Mouse (Mus musculus) kidney, postnatal 36 days (tissue): ENCODE results near the gene Dock1.

Experiments
- DNase-seq, 2 experiments: peaks; one replicate each; pipeline ENCODE4 v3.0.0; 2021 to 2022; ENCODE audit warnings: mixed read lengths in 2 of 2

The Dock1 gene

DNA sequence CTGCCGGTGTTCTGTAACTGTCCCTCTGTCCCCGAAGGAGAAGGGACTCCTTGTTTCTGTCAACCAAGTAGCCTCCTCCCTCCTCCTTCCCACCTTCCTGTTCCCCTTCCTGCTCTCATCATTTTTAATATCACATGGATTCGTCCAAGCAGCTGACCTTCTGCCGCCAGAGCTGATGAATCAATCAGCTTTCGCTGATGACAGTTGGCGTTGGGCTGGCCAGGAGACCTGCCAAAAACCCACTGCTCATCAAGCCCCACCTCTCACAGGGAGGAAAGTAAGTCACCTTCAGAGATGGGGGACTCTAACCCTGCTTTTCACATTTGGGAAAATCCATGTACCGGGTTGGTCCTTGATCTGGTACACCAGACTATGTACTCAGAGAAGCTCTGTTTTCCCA lies 87.2 kb downstream of the Dock1 start:
- DNase-seq, result no peak

GRCm38 (mm10) chr7:134761799-134762198 lies 91.3 kb downstream of the Dock1 start:
- no peak for DNase-seq

DNA sequence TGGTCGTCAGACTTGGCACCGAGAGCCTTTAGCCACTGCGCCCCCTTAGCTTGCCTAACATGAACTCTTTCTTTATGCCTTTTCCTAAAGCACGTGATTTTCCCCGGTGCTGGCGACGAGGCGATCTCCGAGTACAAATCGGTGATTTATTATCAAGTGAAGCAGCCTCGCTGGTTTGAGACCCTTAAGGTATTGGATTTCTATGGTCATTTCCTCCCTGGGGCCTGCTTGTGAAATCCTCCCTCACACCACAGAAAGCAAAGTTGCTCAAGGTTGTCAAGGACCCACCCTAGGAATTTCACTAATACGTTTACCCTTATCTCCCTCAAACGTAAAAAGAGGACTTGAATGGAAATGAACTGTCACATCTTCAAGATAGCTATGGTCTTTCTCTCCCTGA lies 94.7 kb downstream of the Dock1 start:
- no peak for DNase-seq

GRCm38 (mm10) chr7:134771314-134771713 lies 100.9 kb downstream of the Dock1 start:
- DNase-seq, result no peak

DNA sequence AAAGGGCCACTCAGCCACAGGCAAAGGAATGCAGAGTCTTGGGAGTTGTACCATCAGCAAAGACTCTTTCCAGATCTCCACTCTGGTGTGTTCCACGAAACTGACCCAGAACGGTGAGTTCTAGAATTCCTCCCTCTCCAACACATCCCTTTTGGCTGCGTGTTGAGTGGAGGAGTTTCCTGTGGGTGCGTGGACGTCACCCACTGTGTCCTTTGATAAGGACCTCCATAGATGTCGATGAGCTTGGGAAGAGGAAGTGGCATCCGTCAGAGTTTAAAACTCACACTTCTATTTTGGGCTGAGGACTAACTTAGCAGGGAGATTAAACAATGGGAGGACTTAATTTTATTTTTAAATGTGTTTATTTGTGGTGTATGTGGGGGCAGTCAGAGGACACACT lies 101.9 kb downstream of the Dock1 start:
- DNase-seq, result no peak

GRCm38 (mm10) chr7:134772867-134773590 lies 102.6 kb downstream of the Dock1 start:
- DNase-seq, result no peak

DNA sequence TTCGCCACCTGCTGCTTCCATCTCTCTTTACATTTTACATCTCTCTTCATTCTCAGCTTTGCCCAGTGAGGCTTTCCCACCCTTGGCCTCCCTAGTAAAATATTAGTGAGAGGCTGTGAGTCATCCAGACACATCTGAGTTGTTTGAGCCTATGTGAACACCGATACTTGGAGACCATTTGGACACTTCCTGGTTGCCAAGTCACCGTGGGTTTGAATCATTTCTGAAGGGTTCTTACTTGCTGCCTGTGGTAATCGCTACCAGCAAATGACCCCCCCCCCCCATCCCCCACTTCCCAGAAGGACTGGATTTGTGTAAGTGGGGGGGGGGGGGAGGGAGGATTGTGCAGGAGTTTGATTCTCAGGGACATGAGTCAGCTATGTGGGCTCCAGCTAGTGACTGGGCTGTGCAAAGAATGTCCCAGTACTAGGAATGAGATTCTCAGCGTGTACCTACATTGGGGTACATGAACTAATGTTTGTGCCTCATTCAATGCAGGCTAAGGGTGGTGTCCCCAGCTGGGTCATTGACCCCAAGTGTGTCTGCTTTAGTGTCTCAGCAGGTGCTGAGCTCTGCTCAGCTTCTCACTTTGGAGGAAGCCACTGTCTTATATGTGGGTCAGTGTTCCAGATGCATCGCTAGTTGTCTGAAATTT lies 103.4 kb downstream of the Dock1 start:
- no peak for DNase-seq

DNA sequence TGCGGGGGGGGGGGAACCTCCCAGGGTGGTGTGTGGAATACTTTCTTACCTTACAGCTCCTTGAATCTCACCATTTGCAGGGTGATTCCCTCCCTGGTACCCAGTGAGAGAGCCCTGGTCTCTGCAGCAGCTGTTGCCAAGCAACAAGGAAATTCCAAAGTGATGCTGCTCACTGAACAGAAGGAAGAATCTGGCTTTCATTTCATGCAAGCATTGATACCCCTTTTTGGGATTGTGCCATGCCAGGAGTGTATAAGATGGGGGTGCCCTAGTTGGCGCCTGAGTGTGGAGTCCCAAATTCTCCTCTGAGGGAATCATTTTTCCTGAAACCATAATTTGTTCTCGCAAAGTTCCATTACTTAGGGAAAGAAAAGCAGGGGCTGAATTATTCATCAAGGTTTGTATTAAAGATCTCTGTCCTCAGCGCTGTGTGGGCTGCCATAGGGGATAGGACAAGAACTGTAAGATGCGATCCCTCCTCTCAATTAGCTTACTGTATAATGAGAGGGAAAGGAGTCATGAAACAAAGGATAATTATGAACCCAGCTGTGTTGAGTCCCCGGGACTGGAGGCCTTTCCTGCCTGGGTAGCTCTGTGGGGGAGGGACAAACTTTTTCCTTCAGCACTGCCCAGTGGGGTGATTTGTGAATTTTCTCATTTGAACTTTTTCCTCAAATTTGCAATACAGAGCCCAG lies 104.2 kb downstream of the Dock1 start:
- DNase-seq, result no peak

DNA sequence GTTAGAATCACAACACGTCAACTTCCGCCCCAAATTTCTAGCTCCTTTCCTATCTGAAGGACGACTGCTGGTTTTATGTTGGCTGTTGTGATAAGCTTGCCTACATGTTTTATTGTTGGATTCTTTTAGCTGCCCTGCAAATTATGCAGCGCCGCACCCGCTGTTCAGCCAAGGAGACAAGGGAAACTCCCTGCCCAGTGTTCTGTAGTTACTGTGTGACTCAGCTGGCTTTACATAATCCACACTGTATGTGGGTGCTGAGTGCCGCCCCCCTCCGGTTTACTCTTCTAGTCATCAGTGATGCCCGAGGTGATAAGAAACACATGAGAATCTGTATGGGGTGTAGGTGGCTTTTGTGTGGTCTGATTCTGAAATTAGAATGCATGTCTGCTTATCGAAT lies 105.2 kb downstream of the Dock1 start:
- DNase-seq, result peak; percentile 2 to 4

GRCm38 (mm10) chr7:134776306-134776705 lies 105.9 kb downstream of the Dock1 start:
- DNase-seq, result no peak

DNA sequence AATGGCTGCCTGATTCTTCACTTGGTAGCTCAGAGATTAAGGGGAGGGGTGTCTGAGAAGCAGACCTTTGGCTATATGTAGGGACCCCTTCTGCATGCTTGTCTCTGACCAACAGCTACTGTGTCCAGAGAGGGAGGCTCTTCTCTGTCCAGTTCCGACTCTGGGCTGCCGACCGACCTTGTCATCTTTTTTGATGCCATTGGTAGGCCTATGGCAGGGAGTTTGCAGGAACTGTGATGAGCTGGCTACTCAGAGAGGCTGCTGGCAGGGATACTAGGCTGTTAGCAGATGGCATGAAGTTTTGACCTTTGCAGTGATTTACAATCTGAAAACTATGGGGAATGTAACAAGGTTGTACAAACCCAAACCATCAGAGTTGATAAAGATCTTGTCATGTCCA lies 109.3 kb downstream of the Dock1 start:
- DNase-seq, result no peak

DNA sequence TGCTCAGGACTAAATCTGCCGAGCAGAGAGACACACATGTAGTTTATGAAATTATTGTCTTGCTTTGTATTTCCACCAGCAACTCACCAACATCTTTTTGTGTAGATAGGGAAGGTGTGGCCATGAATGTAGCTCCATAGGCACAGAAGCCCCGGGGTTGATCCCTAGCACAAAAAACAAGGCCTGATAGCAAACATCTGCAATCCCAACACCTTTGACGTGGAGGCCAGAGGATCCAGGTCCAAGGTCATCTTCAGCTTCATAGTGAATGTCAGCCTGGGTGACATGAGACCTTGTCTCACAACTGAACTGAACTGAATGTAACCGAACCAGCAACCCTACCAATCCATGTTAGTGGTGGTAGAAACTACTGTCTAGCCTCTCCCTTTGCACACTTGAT lies 116.7 kb downstream of the Dock1 start:
- no peak for DNase-seq

DNA sequence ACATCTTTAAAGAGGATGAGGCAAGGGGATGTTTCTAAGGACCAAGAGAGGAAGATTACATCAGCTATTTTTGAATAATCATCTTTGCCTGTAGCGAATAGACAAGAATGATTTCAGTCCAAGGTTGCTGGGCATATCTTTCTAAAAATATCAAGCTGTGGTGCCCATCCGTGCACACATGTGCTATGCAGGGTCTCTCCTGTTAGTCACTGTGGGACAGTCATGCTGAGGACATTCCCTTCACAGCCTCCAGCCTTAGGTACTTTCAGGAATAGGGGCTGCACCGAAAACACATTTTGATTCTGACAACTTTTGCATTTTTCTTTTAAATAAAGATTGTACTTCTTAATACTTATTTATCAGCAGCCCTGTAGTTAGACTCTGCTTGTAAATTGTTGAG lies 124.4 kb downstream of the Dock1 start:
- no peak for DNase-seq

- DNase-seq, result no peak
Measured at GRCm38 (mm10) chr7:134800079-134800478, 129.6 kb downstream of the Dock1 start.

DNA sequence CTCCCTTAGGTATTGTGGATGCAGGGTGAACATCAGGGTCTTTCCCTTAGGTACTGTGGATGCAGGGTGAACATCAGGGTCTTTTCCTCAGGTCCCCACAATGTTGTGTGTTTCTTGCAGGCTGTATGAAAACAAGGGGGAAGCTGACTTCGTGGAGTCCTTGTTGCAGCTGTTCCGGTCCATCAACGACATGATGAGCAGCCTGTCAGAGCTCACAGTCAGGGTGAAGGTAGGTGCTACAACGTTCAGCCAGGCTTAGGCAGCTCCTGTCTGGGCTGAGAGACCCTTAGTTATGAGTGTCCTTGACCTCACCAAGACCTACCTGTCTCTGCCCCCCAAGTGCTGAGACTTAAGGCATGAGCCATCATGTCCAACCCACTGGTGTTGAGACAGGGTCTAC lies 134.0 kb downstream of the Dock1 start:
- DNase-seq, result no peak

DNA sequence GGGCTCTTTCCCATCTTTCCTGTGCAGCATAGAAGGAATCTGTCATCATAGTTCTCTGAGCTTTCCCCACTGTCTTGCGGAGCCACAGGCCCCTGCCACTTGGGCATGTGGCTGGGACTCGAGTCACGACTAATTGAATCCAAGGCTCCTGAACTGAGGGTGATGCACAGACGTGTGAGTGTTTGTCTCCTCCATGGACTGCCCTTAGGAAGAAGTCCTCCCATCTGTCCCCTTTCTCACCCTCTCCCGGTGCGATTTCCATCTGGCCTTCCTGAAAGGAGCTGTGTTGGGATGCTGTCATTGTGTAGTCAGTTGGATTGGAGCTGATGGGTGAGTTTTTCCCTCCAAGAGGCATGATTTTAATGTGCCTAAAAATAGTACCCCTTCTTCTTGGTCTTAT lies 136.3 kb downstream of the Dock1 start:
- DNase-seq, result no peak

GRCm38 (mm10) chr7:134808406-134808805 lies 138.0 kb downstream of the Dock1 start:
- DNase-seq, result no peak

DNA sequence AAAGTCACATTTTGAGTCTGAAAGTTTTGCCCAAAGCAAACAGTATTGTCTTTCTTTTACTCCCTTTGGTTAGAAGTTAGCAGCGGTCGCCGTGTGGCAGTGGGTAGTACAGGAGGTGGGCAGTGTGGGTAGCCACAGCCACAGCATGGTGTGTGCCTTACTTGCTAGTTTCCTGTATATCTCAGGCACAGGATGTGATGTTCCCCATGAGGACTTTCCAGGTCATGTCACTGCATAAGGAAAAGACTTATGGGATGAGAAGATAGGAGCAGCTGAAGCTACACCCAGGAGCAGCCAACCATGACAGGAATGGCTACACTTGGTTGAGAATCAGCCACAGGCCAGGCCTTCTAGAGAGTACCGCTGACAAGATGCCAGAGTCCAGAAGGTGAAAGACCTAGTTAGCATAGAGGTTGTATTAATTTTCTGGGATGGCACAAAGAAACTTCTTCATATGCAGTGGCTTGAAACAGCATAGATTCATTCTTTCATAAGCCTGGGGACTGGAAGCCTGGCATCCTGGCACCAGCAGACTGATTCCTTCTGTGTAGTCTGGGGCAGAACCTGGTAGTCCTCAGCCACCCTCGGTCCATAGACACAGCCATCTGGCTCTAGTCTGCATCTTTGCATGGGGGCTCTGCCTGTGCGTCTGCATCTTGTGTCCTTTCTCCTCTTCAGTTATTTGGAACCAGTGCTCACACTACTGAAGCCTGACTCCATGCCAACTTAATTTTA lies 139.0 kb downstream of the Dock1 start:
- peak; percentile 80 to 85 for DNase-seq

GRCm38 (mm10) chr7:134818471-134818870 lies 148.0 kb downstream of the Dock1 start:
- DNase-seq, result no peak

DNA sequence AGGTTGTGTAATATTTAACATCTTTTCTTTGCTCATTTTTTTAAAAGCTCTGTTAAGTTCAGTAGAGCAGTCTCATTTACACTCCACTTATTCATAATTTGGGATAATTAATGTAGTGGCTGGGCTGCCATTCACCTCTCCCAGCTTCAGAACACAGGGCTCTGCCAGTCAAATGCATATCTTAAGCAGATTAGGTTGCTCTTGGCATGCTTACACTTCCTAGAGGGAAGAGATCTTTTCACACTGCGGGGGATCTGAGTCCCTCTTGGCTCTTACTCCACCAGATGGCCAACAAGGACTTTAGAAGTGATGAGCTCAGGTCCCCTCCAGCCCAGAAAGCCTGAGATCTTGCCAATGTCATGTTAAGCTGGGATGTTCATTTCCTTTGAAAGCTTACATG lies 150.8 kb downstream of the Dock1 start:
- DNase-seq, result no peak

DNA sequence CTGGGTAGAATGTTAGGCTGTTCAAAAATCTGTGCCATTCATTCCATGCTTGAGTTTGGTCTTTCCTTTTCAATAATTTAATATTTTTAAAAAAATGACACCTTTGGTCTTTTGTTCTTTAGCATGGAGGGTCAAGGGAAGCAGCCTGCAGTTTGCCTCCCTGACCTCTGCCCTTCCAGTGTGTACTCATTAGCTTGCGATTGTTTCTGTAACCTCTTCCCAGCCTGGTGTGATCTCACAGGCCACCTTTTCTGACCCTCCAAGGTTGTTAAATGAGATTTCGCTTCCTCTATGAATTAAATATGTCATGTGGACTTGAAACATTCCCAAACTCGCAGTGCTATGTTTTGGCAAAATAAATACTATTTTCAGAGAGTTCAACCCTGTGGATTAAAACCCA lies 151.6 kb downstream of the Dock1 start:
- DNase-seq, result peak; percentile 29 to 32

- peak; percentile 9 to 20 for DNase-seq
Measured at GRCm38 (mm10) chr7:134823891-134824290, 153.4 kb downstream of the Dock1 start.

DNA sequence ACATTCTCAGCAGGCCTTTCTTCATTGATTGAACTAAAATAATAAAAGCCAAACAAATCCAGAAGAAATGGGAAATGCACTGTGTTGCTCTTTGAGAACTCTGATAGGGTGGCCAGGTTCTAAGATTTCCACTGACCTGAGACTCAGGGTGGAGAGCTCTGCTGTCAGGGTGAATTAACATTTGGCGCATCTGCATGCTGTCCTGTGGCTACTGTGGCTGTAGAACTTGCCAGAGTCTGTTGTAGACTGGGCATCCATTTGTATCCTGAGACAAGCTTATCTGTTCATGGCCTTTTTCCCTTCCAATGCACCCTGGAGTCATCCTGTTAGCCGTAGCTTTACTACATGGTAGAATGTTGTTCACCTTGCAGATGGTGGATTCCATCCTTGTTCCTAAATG lies 169.6 kb downstream of the Dock1 start:
- no peak for DNase-seq
